Mouse (Mus musculus) heart, adult 2 months (tissue): ENCODE measurements at regions not wholly inside any gene's neighbourhood (a gene's known extent, or its start where the extent isn't known, plus 50 kb on each side); places are given as distances from the start of the nearest gene placed in this dataset.

ENCODE experiments used
- CTCF ChIP-seq: fragments of 200-600 bp; IDR thresholded peaks from 2 replicates; pipeline ENCODE4 v1.8.1; 2022; ENCODE audit warnings: antibody characterized with exemption, mild to moderate bottlenecking, moderate library complexity
- EP300 ChIP-seq: fragments of 200-500 bp; IDR thresholded peaks from 2 replicates; pipeline ENCODE4 v1.6.1; 2011; ENCODE audit warnings: low read depth, low read length, control low read depth; ENCODE audit not compliant: insufficient read depth
- POLR2A ChIP-seq: fragments of 200-500 bp; IDR thresholded peaks from 2 replicates; pipeline ENCODE4 v1.6.1; 2011; ENCODE audit warnings: mild to moderate bottlenecking, low read depth, low read length, control low read depth; ENCODE audit not compliant: insufficient read depth

- no peak for TF ChIP-seq EP300
- TF ChIP-seq POLR2A = no peak
- no peak for TF ChIP-seq CTCF
Measured at GRCm38 (mm10) chr14:47876585-47876984, 228.3 kb downstream of the Ktn1 start.
